Mouse (Mus musculus) lung, postnatal 14 days (tissue): ENCODE data around the gene Rtl5.
A peak's percentile ranks its signal among the peaks of the same experiment; 100 is the strongest.

Experiments used
- DNase-seq: peaks from one replicate; pipeline ENCODE4 v3.0.0; 2021

The Rtl5 gene

DNA sequence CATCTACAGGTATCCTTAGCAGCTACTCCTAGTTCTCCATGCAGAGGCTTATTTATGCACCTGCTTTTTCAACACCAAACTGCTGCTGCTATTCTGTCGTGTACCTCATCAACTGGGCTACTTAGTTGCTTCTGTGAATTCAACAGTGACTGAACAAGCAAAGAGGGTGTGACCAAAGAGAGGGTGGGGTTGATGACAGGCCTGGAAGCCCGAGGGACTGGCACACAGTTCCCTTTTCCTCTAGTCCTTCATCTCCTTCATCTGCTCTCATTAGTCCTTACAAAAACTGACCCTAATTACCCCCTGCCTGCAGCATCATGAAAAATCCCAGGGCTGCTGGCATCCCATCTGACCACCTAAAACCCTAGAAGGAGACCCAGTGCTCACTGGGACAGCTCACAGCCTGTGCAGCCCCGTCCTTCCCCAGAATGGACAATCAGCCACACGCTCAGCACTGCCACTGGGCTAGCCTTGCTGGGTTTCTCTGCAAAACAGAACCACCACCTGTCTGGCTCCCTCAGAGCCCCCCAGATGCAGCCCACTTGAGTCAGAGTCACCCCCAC is 5.8 kb downstream of the Rtl5 start:
- DNase-seq, result no peak

DNA sequence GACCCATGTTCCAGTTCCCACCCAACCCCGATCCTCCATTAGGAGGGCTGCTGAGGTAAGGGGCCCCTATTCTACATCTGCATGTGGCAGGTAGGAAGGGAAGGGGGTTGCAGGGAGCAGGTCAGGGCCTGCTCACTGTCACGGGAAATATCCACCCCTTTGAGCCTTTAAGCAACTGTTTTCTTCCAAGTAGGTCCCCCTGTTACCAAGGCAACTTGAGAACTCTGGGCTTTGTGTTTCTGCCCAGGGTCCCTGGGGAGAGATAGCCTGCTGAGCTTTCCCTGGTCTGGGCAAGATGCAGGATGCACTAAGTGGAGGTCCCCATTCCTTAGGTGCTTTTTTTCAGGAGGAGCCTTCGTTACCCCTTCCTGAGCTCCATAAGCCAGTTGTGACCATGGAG is 7.0 kb downstream of the Rtl5 start:
- DNase-seq, result no peak

DNA sequence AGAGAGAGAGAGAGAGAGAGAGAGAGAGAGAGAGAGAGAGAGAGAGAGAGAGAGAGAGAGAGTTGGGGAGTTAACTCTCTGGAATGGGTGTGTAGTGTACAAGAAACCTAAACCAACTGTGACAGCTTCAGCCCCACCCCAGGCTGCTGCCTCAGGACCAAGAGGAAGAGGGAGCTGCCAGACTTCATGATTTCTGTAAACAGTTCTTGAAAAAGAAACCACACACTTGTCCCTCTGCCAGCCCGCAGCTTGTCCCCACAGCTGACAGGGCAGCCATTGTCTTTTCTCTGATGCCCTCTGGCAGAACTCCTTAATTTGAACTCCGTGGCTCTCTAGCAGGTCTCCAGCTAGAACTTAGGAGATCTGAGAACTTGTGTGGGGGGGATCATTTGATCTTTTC is 10.2 kb downstream of the Rtl5 start:
- peak; percentile 77 for DNase-seq

DNA sequence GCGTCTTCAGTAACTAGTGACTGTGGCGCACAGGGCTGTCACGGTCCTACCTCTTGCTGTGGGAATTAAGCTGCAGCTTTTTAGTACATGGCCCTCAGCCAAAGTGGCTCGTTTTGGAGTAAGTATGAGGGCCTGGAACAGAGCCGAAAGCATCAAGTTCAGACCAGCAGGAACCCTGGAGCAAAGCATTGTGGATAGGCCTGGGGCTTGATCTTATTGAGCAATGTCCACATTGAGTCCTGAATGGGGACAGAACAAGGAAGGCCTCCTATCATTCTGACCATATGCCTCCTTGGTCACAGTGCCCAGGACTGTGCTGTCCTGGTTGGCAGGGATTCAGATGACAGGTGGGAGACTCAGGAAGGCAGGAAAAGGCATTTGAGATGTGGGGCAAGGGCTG is 10.9 kb downstream of the Rtl5 start:
- peak; percentile 33 for DNase-seq

DNA sequence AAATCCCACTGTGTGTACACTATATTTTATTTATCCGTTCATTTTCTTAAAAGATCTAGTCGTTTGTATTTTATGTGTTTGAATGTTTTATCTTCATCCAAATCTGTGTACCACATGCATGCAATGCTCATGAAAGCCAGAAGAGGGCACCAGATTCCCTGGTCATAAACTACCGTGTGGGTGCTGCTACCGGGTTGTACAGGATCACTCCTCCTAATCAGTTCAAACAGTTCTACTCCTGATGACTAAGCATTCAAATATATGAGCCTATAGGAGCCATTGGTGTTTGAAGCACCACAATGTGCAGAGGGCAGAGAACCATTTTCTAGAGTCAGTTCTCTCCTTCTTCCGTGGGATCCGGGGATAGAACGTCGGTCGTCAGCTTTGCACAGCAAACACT is 11.7 kb downstream of the Rtl5 start:
- DNase-seq, result peak; percentile 40

DNA sequence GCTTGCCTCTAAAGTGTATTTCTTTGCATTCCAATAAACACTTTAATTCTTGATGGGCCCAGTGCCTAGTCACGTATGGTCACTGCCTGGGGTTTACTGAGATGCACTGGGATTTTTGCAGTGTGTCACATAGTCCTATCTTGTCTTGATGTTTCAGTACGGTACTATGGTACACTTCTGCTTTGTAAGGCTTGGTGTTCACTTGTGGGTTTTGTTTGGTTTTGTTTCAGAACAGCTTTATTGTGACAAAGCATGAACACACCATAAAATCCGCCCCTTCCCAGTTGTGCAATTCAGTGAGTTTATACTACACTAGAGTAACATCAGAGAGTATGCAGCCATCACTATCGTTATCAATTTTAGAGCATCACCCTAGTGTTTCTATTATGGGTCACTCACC is 17.1 kb downstream of the Rtl5 start:
- no peak for DNase-seq

DNA sequence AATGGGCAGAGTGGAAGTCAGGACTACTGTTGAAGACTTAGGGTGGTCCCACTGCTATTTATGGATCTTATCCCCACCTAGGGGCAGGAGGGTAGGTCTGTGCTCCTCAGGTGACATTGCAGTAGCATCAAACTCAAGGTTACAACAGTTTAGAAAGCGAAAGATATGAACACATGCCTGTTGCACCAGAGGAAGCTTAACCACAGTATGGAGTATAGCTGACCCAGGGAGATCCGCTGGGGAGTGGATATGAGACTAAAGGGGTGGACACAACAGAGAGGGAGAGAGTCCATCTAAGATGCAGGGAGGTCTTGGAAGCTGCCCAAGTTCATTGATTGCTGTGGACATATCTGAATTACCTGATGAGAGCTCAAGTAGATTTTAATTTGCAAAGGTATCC is 17.7 kb downstream of the Rtl5 start:
- no peak for DNase-seq

DNA sequence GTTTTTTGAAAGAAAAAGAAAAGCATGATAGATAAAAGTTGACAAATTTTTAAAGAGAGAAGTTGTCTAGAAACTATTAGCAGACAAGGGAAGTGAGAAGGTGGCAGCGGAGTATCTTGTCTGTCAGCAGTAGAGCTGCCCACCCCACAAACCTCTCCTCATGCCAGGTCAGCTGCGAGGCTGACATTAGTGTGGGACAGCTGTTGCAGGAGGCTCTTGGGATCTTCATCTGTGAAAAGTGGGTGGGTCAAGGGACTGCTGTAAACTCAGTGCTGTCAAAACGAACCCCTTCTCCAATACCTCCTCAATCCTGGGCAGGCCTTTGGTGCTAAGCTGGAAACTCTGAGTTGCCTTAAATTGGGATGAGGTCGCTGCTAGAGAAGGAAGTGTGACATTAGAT is 19.9 kb downstream of the Rtl5 start:
- DNase-seq, result no peak

DNA sequence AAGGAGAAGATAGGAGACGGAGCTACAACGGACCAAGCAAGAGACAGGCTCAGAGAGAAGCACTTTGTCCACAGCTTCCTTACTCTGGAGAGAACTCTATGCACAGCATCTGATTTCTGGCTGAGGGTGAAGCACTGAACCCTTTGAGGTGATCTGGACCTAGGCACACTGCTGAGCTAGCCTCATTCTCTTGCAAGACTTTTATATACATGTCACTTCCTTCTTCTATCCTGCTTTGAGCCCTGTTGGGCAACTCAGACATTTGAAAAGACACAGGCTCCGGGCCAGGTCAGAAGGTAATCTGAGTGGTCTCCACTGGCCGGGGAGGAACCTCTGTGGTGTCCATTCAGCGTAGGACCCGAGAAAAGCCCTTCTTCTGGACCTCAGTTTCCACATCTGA is 20.6 kb downstream of the Rtl5 start:
- DNase-seq, result no peak

DNA sequence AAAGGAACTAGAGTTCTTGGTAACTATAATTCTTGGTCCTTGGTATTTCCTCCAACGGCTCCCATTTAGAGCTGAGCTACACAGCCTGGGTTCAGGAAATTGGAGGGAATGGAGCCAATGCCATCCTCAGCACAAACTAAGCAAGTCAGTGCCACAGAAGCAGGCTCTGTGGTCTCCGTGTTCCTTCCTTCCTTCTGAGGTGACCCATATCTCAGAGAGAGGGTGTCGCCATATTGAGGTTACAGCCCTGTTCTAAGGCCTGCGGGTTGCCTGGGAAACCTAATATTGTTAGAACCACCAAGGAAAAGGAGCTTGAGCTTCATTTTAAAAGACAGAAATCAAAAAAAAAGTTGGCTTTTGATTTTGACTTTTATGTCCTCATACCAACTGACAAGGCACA is 28.7 kb downstream of the Rtl5 start:
- DNase-seq, result no peak

DNA sequence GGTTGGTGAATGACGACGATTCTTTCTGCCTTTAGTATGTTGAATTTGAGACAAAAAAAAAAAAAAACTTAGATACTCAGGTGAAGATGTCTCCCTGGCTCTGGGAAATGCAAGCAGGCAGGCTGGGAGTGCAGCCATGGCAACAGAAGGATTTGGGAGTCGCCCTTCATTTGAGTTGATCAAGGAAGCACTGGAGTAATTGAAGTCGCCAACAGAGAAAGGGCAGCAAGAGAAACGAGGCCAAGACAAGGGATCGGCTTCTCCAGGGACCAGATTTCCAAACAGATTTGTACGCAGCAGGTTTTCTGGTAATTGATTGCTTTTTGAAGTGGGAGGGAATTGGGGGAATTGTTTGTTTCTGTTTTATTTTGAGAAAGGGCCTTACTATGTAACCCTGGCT is 29.5 kb downstream of the Rtl5 start:
- no peak for DNase-seq

DNA sequence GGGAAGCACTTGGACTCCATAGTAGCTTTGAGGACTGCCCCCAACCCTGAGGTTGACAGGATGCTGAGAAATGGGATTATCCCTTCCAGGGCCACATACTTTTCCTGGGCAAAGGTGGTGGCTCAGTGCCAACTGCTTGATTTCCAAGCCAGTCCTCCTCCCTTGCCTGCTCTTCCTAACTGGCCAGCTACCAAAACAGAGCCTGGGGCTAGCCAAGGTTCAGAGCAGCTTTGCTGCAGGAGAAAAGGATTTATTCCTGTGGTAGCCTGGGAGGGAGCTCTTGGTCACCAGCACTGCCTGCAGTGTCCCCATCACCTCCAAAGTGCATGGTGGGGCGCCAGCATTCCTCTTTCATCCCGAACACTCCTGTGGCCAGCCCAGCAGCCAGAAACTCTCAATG is 33.6 kb downstream of the Rtl5 start:
- DNase-seq, result no peak

DNA sequence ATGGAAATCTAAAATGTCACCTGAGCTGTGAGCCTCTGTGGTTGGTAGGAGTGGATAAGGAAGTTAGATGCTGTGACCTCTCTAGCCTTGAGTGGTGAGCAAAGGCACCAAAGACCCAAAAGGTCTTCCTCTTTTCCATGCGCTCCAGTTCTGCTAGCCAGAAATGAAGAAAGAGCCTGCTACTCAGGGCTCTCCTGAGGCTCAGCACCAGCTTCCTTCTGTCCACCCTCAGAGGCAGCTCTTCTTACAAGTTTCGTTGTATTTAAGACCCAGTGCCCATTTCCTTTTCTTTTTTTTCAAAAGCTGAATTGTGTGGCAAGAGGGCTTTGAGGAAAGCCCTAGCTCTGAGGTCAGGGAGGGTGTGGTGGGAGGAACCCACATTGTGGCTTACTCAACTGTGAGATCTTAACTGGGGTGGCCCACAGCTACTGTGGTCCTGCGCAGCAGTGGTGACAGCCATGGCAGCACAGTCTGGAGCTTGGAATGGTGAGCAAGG is 34.2 kb downstream of the Rtl5 start:
- no peak for DNase-seq

DNA sequence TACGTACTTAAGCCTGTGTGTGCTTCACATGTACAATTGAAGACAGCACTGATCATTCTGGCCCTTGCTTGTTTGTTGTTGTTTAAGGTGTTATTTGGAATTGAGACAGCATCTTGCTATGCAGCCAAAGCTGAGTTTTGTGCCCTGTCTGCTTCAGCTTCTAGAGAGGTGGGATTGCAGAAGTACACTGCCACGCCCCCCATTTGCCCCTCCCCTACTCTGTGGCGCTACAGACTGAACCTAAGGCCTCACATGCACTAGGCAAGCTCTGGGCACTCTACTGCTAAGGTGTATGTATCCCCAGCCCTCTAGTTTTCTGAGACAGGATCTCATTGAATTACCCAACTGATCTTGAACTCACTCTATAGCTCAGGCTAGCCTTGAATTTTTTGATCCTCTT is 35.4 kb downstream of the Rtl5 start:
- DNase-seq, result no peak

DNA sequence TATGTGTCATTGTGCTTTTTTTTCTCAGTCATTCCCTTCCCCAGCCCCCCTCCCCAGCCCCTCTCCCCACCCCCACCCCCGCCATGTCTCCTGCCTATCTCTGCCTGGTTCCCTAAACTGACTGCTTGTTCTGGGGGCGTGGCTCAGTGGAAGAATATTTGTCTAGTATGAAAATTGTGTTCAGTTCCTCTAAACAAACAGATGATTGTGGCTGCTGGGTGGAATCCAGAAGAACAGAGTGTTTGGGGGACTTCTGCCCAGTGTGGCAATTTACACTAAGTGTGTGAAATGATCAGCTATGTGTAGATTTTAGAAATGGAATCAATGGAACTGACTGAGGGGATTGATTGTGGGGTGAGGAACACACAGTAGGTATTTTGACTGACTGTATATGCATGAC is 37.5 kb downstream of the Rtl5 start:
- no peak for DNase-seq

DNA sequence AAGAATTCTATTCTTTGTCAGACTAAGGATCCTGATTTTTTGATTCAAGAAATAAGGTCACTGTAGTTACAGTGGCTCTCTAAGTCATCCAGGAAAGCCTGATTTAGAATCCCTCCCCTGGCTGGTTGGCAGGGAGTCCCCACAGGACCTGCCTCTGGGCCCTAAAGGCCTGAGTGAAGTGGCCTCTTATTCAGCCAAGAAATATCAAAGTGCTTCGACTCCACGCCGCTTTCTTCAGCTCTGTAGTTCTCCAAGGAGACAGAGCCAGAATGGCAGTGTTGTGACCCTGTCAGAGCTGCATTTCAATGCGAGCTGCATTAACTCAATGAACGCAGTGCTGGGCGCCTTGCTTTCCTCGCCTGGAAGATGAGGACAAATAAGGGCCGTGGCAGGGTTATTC is 38.7 kb downstream of the Rtl5 start:
- no peak for DNase-seq

DNA sequence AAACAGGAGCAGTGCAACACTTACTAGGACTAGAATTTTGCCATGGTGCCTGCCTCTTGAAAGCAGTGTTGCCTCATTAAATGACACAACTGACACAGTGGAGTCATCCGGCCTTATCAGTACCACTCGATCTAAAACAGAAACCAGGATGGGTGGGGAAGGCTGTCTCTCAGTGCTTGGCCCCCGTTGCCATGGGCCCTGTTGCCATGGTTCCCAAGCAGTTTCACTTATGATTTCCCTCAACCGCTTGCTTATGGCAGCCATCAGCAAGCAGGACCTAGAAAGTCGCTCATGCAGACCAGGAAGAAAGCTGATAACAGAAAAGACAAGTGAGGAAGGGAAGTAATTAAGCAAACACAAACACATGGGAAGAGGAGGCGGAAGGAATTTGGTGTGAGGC is 39.3 kb downstream of the Rtl5 start:
- DNase-seq, result peak; percentile 66

DNA sequence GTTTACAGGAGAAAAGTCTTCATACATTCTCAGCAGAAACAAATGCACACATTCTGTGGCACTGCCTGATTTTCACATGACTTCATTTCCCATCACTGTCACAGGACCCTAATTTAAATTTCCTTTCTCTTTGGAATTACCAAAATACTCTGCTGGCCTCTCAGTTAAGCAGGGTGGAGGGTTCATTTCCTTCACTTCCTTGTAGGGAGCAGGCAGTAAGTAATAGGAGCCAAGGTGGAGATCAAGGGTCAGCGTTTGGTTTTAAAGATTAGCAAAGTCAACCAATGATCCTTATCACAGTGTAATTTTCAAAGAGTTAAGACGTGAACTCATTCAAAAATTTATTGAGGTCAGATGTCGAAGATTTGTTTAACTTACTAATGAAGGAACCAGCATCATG is 46.1 kb downstream of the Rtl5 start:
- no peak for DNase-seq

DNA sequence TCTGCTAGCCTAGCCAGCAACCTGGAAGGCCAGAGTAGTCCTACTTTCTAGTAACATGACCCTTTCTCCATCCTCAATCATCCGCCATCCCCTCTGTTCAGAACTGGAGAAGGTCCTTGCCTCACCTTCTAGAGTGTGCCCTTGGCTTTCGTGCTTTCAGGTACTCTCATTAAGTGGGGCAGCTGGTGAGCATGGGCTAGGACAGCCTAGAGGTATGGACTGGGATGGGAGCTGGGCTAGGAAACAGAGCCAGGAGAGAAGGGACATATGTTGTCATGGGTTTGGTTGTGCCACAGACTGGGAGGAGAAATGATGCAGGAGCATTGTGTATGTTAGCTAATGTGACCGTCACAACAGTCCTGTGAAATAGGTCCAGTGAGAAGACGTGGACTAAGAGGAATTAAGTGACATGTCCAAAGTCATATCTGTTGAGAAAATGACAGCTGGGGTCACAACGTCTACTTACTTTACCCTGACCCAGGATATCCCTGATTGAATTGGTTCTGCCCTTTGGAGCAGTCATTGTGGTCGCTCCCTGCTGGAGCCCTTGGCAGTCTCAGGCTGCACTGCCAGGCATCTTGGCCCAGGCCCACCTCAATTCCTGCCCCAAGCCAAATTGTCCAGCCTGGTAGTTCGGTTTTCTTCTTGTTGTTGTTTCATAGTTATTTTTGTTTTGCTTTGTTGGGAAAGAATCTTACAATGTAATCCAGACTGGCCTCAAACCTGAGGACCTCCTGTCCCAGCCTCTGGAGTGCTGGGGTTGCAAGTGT is 51.4 kb downstream of the Rtl5 start:
- no peak for DNase-seq

DNA sequence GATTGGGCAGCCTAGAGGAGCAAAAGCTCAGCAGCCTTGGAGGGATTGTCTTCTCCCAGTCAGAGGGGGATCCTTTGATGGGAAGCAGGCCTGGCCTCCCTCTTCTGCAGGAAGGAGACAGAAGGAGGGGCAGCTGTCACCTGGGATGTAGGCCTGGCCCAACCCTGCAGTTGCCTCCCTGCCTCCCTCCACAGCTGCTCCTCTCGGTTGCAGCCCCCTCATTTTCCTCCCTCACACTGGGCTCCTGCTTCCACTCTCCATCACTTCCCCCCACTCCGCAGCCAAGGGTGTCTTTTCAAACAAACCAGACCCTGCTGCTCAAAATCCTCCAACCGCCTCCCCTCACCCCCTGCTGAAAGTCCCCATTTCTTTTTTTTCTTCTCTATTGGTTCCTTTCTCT is 52.2 kb downstream of the Rtl5 start:
- no peak for DNase-seq

DNA sequence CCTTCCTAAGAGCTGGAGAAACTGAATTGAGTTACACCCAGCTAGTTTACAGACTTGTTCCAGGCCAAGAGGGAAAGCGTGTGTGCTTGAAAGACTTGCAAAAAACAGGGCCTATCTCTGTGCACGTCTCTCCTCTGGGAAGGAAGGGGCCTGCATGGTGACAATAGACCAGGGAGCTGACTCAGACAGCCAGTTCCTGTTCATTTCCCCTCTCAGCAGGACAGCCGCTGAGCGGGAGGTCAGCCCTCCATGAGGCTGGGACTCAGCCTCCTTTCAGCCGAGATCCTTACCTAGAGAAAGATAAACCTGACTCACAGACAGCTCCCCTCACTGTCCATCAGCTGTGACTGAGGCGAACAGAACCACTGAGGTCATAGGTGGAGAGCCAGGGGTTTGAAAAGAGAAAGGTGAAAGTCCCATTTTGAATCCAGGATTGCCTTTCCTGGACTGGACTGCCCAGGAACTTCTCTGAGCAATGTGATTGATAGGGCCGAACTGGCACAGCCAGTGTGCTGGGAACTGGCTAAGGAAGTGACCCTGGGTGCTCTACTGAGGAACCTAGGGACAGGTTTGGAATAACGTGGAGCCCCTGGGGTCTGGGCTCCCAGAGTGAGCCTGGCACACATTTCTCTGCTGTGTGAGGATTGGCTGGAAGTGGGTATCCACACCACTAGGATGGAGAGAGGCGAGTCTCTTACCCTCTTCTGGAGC is 53.7 kb downstream of the Rtl5 start:
- no peak for DNase-seq
